Comparison of ENCODE assay signal across 7 mouse cellular contexts in the genomic region with DNA sequence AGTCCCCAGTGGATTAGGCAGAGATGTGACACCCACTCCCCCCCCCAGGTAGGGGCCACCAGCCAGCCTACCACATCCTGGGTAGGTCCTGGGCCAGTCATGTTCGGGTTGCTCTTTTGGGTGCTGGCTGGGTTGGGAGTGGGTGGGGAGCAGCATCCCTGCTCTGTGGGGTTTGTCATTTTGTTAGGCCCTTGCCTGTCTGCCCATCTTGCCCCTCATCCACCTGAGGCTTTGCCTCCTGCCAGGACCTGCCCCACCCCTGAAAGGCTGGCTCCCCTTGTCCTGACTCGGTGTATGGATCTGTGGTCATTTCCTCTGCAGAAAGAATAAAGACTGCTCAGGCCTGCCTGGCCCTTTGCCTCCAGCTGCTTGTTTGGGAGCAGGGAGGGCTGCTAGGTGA. TPM values are rescaled to one million over a fixed set of nuclear protein-coding genes. Genes with fewer than 3 reads are reported as not detected.
DNase-seq lines count a peak whose midpoint lies in the region; ATAC-seq and TF ChIP-seq lines count a peak whose summit lies in the region.

No protein-coding gene starts in this region.

- H3K4me3 ChIP-seq in layer of hippocampus, adult 2 months: peak overlapping the region; percentile 88
- no peak overlapping the region; the same call in 1 of the 2 replicates for H3K4me3 ChIP-seq in forebrain, embryonic 14.5 days (ENCODE audit: low read depth, low read length)
- peak overlapping the region; percentile 90 for H3K4me3 ChIP-seq in midbrain, embryonic 13.5 days (replicated peaks)

- H3K27me3 ChIP-seq in forebrain, embryonic 14.5 days (replicated peaks; ENCODE audit: control insufficient read depth, insufficient read depth, low read length): no peaks in the 10 kb centered on the region
- no peaks in the 10 kb centered on the region for H3K27me3 ChIP-seq in midbrain, embryonic 13.5 days

- H3K36me3 ChIP-seq in forebrain, embryonic 14.5 days (ENCODE audit: control insufficient read depth, insufficient read depth, low read length): peaks cover 27% of the 10 kb centered on the region
- H3K36me3 ChIP-seq in midbrain, embryonic 13.5 days: peaks cover 18% of the 10 kb centered on the region

- no peak for TF ChIP-seq CTCF in layer of hippocampus, adult 2 months (conservative IDR thresholded peaks at IDR 0.05)

- 0 out of 2 replicates have a peak overlapping the region, but pooled peaks have one; percentile 99 for H3K27ac ChIP-seq in layer of hippocampus, adult 2 months
- H3K27ac ChIP-seq in forebrain, embryonic 14.5 days (ENCODE audit: low read depth, low read length): no peak overlapping the region
- no peak overlapping the region for H3K27ac ChIP-seq in midbrain, embryonic 13.5 days

- H3K4me1 ChIP-seq in forebrain, embryonic 14.5 days (ENCODE audit: control insufficient read depth, insufficient read depth, low read length): peaks cover 9% of the 10 kb centered on the region
- H3K4me1 ChIP-seq in midbrain, embryonic 13.5 days (replicated peaks): peaks cover 11% of the 10 kb centered on the region

- H3K9me3 ChIP-seq in forebrain, embryonic 14.5 days (replicated peaks; ENCODE audit: control insufficient read depth, low read length): no peaks in the 10 kb centered on the region
- H3K9me3 ChIP-seq in midbrain, embryonic 13.5 days: no peaks in the 10 kb centered on the region

- DNase-seq in layer of hippocampus, adult 2 months (ENCODE audit: low spot score in 2 of 2): no peak
- no peak for DNase-seq in layer of hippocampus, adult 9-10 months (ENCODE audit: low spot score)
- DNase-seq in cerebellum, postnatal 14 days: peak; percentile 23 to 33
- DNase-seq in forebrain, embryonic 14.5 days (ENCODE audit: low spot score): no peak
- DNase-seq in frontal cortex, postnatal 10 days (ENCODE audit: low spot score in 2 of 2): no peak
- no peak for DNase-seq in adrenal gland, postnatal 4 days (ENCODE audit: low spot score in 2 of 2)

- peak overlapping the region; percentile 75 for H3K4me2 ChIP-seq in forebrain, embryonic 14.5 days (ENCODE audit: low read length)
- peak overlapping the region; percentile 80 for H3K4me2 ChIP-seq in midbrain, embryonic 13.5 days (replicated peaks)

- ATAC-seq in forebrain, embryonic 14.5 days: no peak
- no peak for ATAC-seq in midbrain, embryonic 13.5 days

- 75% methylated on average over 2 of the region's 2 CpGs for WGBS in forebrain, embryonic 14.5 days
- 84% methylated on average over 2 of the region's 2 CpGs for WGBS in midbrain, embryonic 13.5 days

- no peak overlapping the region; the same call in 1 of the 2 replicates for H3K9ac ChIP-seq in forebrain, embryonic 14.5 days (ENCODE audit: low read length)
- peak overlapping the region; percentile 93; the same call in 1 of the 2 replicates for H3K9ac ChIP-seq in midbrain, embryonic 13.5 days (replicated peaks)

RNA-seq across cellular contexts. Expression of a gene that starts 1.6 kb away (rescaled TPM):
- 100 to 1,000 TPM; 215 to 248 TPM for total RNA-seq in layer of hippocampus, adult 2 months (2021)
- 338 TPM in 2 replicates for polyA plus RNA-seq in forebrain, embryonic 14.5 days (2014; fragmentation: Nextera tagmentation; extraction: Ambion mirVana)
- 314 and 332 TPM in 2 replicates for polyA plus RNA-seq in midbrain, embryonic 13.5 days (2015; fragmentation: Nextera tagmentation; extraction: Ambion mirVana)
- 100 to 1,000 TPM; 364 to 392 TPM for total RNA-seq in adrenal gland, postnatal 4 days (2021)

RNA-seq across cellular contexts. Expression of a gene that starts 41.4 kb away (rescaled TPM):
- 100 to 1,000 TPM; 283 to 297 TPM for total RNA-seq in layer of hippocampus, adult 2 months (2021)
- polyA plus RNA-seq in forebrain, embryonic 14.5 days (2014; fragmentation: Nextera tagmentation; extraction: Ambion mirVana): 808 and 966 TPM in 2 replicates
- 621 and 667 TPM in 2 replicates for polyA plus RNA-seq in midbrain, embryonic 13.5 days (2015; fragmentation: Nextera tagmentation; extraction: Ambion mirVana)
- 100 to 1,000 TPM; 275 to 283 TPM for total RNA-seq in adrenal gland, postnatal 4 days (2021)

Comparison
In these comparisons a context has a peak if more than half of its experiments do, and no peak if none do; other contexts are left out.
1. DNase-seq: peak in cerebellum, postnatal 14 days (2 of 2); none in layer of hippocampus, adult 2 months (0 of 2), layer of hippocampus, adult 9-10 months (single experiment), forebrain, embryonic 14.5 days (single experiment), frontal cortex, postnatal 10 days (0 of 2) and adrenal gland, postnatal 4 days (0 of 2).